Mouse (Mus musculus) midbrain, embryonic 13.5 days (tissue): ENCODE results near the gene Sgca. TPM values are rescaled to one million over a fixed set of nuclear protein-coding genes. Genes with fewer than 3 reads are reported as not detected.
A peak's percentile ranks its signal among the peaks of the same experiment; 100 is the strongest.

Experiments
- ATAC-seq: fragments of 200-750 bp; cut with Nextera tagmentation; 2 replicates; pipeline ENCODE4 v1.8.0; 2017; ENCODE audit warnings: mild to moderate bottlenecking, moderate TSS enrichment, moderate library complexity
- H3K27ac ChIP-seq: fragments of 300-500 bp; sonication (generic); 2 replicates; pipeline ENCODE4 v1.5.1; 2015; ENCODE audit warnings: inconsistent platforms, mild to moderate bottlenecking, moderate library complexity
- H3K27me3 ChIP-seq: fragments of 300-500 bp; sonication (generic); 2 replicates; pipeline ENCODE4 v1.6.1; 2015; ENCODE audit warnings: mild to moderate bottlenecking, inconsistent platforms
- H3K36me3 ChIP-seq: fragments of 300-500 bp; sonication (generic); 2 replicates; pipeline ENCODE4 v1.6.1; 2015; ENCODE audit warnings: mild to moderate bottlenecking, inconsistent platforms
- H3K4me1 ChIP-seq: fragments of 300-500 bp; sonication (generic); replicated peaks from 2 replicates; pipeline ENCODE4 v1.6.1; 2015; ENCODE audit warnings: inconsistent platforms
- H3K4me2 ChIP-seq: fragments of 300-500 bp; sonication (generic); replicated peaks from 2 replicates; pipeline ENCODE4 v1.6.1; 2015; ENCODE audit warnings: moderate library complexity, mild to moderate bottlenecking, inconsistent platforms
- H3K4me3 ChIP-seq: fragments of 300-500 bp; sonication (generic); replicated peaks from 2 replicates; pipeline ENCODE4 v1.5.1; 2015; ENCODE audit warnings: mild to moderate bottlenecking, inconsistent platforms
- H3K9ac ChIP-seq: fragments of 300-500 bp; sonication (generic); replicated peaks from 2 replicates; pipeline ENCODE4 v1.6.1; 2015; ENCODE audit warnings: mild to moderate bottlenecking, inconsistent platforms
- H3K9me3 ChIP-seq: fragments of 300-500 bp; sonication (generic); 2 replicates; pipeline ENCODE4 v1.6.1; 2016; ENCODE audit warnings: mild to moderate bottlenecking, inconsistent platforms
- WGBS: fragments of 180-500 bp; shearing (Covaris S2); methylation state at CpG from one replicate; pipeline ENCODE4 v1.1.7; 2015; 5-methylcytosine and 5-hydroxymethylcytosine counted together
- polyA plus RNA-seq: library from polyadenylated mRNA; unstranded; fragments of >200 nt; fragmentation: Nextera tagmentation; extraction: Ambion mirVana; gene quantifications from 2 replicates; pipeline ENCODE4 v1.2.1, GENCODE M21; 2015

The Sgca gene
- polyA plus RNA-seq, 1 experiment from 2014 or later = 0.17 TPM

DNA sequence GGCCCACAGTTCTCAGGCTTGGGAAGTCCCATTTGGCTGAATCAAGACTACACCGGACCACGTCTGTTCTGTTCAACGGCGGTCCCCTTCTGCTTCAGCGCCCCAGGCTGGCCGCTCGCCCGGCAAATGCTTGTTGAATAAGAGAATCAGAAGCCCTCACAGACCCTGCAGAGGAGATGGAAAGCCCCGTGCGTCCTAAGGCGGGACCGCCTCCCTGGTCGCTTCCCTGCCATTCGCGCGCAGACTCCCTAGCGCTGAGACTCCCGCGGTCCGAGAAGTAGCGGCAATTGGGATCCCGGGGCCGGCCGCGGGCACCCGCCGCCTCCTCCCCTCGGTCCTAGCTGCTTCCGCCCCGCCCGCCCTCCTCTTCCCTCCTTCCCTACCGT, 33.5 kb upstream of the Sgca start, which contains the start of gene Samd14:
Gene Samd14 (plus strand): TSS at position 251 of the 386 bp plus-strand sequence.
- Histone ChIP-seq H3K4me3 (peak within 1 kb of the TSS; percentile 77), H3K27ac (peak within 1 kb of the TSS; percentile 98), H3K9me3 (no peaks in the 10 kb centered on the region), H3K4me1 (peaks cover 75% of the 10 kb centered on the region), H3K36me3 (peaks cover 19% of the 10 kb centered on the region), H3K9ac (peak within 1 kb of the TSS; percentile 100), H3K4me2 (peak within 1 kb of the TSS; percentile 94), H3K27me3 (no peaks in the 10 kb centered on the region)
- WGBS = under 1% methylated on average over 18 of the region's 32 CpGs
- peak; percentile 69 for ATAC-seq

DNA sequence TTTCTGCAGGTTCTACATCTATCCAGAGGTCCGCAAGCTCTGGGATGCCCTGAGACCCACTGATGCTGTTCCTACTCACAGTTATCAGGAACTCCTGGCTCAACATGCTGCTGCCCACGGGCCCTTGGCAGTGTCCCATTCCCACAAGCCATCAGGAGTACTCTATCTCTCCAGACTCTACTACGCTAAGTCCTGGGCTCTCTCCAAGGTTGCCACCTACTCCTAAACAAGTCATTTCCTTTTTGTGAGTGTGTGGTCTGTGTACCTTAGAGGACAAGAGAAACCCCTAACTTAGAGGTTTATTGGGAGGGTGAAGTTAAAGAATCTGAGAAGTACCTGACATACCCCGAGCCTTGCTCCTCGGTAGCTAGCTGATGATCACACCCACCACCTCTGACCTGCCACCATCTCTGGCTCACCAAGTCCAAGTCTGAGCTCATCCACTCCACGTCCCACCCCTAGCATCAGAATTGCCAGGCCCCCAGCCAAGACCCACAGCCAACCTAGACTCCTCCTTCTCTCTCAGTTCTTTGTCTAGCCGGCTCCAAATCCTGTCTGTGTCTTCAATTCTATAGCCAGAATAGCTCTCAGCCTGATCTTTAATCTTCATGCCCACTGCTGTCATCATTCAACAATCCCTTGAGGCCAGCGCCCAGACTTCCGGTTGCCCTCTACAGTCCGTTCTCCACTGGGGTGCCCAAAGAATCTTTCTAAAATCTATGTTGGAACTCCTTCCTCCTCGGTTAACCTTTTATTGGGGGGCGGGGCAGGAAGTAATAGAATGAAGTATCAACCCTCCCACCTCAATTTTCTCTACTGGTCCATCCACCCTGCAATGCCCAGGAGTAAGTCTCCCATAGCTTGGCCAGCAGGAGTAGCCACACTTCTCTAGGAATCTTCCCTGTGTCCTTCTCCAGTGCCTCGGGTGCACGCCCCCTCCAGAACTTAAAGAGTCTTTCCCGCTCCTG, 32.8 kb upstream of the Sgca start:
- H3K4me1 ChIP-seq = peaks cover 75% of the 10 kb centered on the region
- peak overlapping the region; percentile 94 for H3K4me2 ChIP-seq
- H3K9me3 ChIP-seq = no peaks in the 10 kb centered on the region
- peaks cover 19% of the 10 kb centered on the region for H3K36me3 ChIP-seq
- peak overlapping the region; percentile 98 for H3K27ac ChIP-seq
- H3K4me3 ChIP-seq = peak overlapping the region; percentile 77
- ATAC-seq = no peak; the same call in 1 of the 2 replicates
- no peaks in the 10 kb centered on the region for H3K27me3 ChIP-seq
- peak overlapping the region; percentile 100 for H3K9ac ChIP-seq
- 32% methylated on average over 15 of the region's 15 CpGs for WGBS

DNA sequence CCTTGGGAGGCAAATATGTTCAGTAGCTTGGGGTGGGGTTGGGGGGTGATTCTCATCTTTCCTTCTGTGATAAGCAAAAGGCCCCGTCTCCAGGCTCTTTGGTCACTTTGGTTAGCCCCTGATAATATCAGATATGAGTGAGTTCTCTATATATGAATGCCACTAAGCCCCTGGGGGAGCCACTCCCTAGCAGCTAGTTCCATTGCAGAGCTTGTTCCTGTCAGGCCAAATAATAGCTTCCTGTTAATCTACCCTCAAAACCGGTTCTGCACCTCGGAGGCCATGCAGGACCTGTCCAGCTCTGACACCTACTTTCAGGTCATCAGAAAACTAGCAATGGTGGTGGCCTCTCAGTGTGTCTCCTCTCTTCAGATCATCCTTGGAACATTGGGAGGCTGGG, 31.3 kb upstream of the Sgca start:
- no peak for ATAC-seq
- peak overlapping the region; percentile 73 for H3K4me2 ChIP-seq
- H3K4me1 ChIP-seq = peaks cover 61% of the 10 kb centered on the region
- peak overlapping the region; percentile 81 for H3K27ac ChIP-seq
- H3K36me3 ChIP-seq = peaks cover 33% of the 10 kb centered on the region
- H3K27me3 ChIP-seq = no peaks in the 10 kb centered on the region
- WGBS = 80% methylated on average over 3 of the region's 3 CpGs
- peak overlapping the region; percentile 66; the same call in 1 of the 2 replicates for H3K9ac ChIP-seq
- no peak overlapping the region for H3K4me3 ChIP-seq
- no peaks in the 10 kb centered on the region for H3K9me3 ChIP-seq

DNA sequence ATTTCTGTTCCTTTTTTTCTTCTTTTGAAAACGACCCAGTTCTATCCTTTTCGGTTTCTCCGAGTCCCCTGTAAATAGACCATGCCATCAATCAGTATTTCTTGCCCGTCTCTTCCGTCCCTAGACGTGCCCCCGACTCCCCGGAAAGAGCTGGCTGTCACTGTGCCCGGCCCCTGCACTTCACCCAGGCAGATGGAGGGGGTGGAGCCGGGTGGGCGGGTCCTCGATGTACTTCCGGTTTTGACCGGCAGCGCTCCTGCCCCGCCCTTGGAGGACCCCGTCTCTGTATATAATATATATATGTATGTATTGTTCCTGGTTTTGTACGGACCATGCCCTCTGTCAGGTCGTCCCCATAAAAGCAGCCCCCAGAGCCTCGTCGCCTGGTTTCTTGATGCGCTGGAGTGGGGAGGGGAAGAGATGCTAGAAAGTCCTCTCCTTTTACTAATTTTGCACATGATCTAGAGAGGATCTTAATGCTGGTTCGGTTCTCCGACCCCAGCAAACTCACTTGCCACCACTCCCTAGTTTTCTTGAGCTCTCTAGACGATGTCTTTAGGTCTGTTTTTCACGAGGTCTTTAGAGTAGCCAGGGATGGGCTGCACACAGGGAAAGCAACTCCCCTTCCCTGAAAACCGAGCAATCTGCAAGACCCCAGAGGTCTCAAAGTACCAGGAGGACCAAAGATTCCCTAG, 30.5 kb upstream of the Sgca start:
- peaks cover 41% of the 10 kb centered on the region for H3K36me3 ChIP-seq
- no peaks in the 10 kb centered on the region for H3K9me3 ChIP-seq
- 2% methylated on average over 27 of the region's 27 CpGs for WGBS
- ATAC-seq = peak; percentile 69
- peaks cover 55% of the 10 kb centered on the region for H3K4me1 ChIP-seq
- H3K9ac ChIP-seq = peak overlapping the region; percentile 66
- H3K27ac ChIP-seq = peak overlapping the region; percentile 81
- peak overlapping the region; percentile 39 for H3K4me3 ChIP-seq
- peak overlapping the region; percentile 73 for H3K4me2 ChIP-seq
- no peaks in the 10 kb centered on the region for H3K27me3 ChIP-seq

DNA sequence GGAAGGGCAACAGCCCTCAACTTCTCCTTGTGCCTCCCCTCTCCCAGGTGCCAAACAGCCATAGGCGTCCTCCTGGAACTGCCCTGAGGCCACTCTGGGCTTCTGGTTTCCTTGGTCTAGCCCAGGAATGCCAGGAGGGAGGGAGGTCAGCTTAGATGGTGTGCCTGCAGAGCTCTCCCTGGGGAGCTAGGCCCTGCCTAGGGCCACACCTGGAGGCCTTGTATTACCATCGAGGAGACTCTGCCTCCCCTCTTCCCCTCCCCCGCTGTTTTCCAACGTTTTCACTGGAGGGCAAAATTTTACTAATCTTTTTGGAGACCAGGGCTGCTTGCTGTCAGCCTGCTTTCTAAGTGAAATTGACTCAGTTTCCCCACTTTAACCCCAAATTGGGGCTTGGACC, 29.9 kb upstream of the Sgca start:
- peak overlapping the region; percentile 81 for H3K27ac ChIP-seq
- 28% methylated on average over 4 of the region's 4 CpGs for WGBS
- peak overlapping the region; percentile 73 for H3K4me2 ChIP-seq
- no peaks in the 10 kb centered on the region for H3K9me3 ChIP-seq
- H3K9ac ChIP-seq = peak overlapping the region; percentile 66
- peak overlapping the region; percentile 39 for H3K4me3 ChIP-seq
- ATAC-seq = no peak
- H3K27me3 ChIP-seq = no peaks in the 10 kb centered on the region
- H3K4me1 ChIP-seq = peaks cover 56% of the 10 kb centered on the region
- H3K36me3 ChIP-seq = peaks cover 45% of the 10 kb centered on the region

DNA sequence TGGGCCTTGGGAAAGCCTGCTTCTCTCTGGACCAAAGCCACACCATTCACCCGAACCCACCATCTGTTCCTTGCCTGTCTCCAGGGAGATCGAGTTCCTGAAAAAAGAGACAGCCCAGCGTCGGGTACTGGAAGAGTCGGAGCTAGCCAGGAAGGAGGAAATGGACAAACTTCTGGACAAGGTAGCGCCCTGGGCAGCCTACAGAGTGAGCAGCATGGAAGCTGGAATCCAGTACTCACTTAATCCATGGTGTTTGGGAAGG, 28.7 kb upstream of the Sgca start:
- Histone ChIP-seq H3K9ac (no peak overlapping the region), H3K4me1 (peaks cover 65% of the 10 kb centered on the region), H3K4me2 (no peak overlapping the region), H3K36me3 (peaks cover 54% of the 10 kb centered on the region), H3K9me3 (no peaks in the 10 kb centered on the region), H3K27ac (0 out of 2 replicates have a peak overlapping the region, but pooled peaks have one; percentile 40), H3K27me3 (no peaks in the 10 kb centered on the region), H3K4me3 (no peak overlapping the region)
- WGBS = 60% methylated on average over 6 of the region's 6 CpGs
- ATAC-seq = no peak

DNA sequence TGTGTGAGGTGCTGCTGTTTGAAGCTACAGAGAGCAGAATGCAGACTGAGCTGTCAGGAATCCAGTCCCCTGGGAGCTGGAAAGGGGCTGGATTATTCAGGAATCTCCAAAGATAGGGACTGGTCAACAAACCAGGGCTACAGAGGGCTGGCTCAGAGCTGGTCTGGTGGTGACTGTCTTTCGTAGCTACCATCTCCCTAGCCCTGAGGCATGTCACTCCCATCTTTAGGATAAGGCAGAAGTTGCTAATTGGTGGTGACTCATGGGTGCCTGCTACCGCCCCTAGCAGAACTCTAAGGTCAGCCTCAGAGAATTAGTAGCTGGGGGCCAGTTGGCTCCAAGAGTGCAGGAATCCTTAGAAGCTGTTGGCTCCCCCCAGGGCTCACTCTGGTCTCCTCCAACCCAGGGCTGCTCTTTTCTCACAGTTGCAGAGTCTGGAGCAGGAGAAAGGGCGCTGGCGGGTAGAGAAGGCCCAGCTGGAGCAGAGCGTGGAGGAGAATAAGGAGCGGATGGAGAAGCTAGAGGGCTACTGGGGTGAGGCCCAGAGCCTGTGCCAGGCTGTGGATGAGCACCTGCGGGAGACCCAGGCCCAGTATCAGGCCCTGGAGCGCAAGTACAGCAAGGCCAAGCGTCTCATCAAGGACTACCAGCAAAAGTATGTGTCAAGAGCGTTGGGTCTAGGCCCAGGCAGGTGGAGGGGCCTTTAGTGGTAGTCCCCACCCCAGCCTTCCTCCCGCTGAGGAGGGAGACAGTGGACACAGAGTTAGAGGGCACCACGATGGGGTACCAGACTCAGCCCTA, 28.2 kb upstream of the Sgca start:
- H3K27ac ChIP-seq = 0 out of 2 replicates have a peak overlapping the region, but pooled peaks have one; percentile 40
- 0 out of 2 replicates have a peak overlapping the region, but pooled peaks have one; percentile 23 for H3K9ac ChIP-seq

DNA sequence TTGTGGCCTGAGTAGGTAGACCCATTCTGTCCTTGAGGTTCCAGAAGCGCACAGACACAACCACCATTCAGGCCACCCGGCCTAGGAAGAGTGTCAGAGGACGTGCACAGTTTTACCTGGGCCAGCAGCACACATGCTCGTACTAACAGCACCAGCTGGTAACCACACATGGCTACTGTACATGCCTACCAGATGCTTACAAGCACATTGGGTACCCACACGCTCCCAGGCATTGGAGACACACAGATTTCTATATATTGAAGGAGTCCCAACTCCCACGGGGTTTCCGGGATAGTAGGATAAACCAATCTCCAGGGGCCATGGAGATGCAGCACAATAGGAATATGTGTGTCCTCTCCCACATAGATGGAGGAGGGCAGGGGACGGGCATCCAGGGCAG, 26.6 kb upstream of the Sgca start:
- WGBS = 93% methylated on average over 8 of the region's 8 CpGs
- H3K36me3 ChIP-seq = peaks cover 76% of the 10 kb centered on the region
- no peaks in the 10 kb centered on the region for H3K27me3 ChIP-seq
- ATAC-seq = no peak
- H3K4me1 ChIP-seq = peaks cover 62% of the 10 kb centered on the region
- H3K27ac ChIP-seq = no peak overlapping the region
- no peak overlapping the region for H3K4me3 ChIP-seq
- no peaks in the 10 kb centered on the region for H3K9me3 ChIP-seq
- H3K4me2 ChIP-seq = no peak overlapping the region
- no peak overlapping the region for H3K9ac ChIP-seq

More for the DNA sequence above, 28.2 kb upstream of the Sgca start:
- H3K9me3 ChIP-seq = no peaks in the 10 kb centered on the region
- H3K4me3 ChIP-seq = no peak overlapping the region
- no peak for ATAC-seq
- peaks cover 60% of the 10 kb centered on the region for H3K36me3 ChIP-seq
- H3K4me2 ChIP-seq = no peak overlapping the region
- 85% methylated on average over 12 of the region's 12 CpGs for WGBS
- H3K27me3 ChIP-seq = no peaks in the 10 kb centered on the region
- peaks cover 66% of the 10 kb centered on the region for H3K4me1 ChIP-seq

DNA sequence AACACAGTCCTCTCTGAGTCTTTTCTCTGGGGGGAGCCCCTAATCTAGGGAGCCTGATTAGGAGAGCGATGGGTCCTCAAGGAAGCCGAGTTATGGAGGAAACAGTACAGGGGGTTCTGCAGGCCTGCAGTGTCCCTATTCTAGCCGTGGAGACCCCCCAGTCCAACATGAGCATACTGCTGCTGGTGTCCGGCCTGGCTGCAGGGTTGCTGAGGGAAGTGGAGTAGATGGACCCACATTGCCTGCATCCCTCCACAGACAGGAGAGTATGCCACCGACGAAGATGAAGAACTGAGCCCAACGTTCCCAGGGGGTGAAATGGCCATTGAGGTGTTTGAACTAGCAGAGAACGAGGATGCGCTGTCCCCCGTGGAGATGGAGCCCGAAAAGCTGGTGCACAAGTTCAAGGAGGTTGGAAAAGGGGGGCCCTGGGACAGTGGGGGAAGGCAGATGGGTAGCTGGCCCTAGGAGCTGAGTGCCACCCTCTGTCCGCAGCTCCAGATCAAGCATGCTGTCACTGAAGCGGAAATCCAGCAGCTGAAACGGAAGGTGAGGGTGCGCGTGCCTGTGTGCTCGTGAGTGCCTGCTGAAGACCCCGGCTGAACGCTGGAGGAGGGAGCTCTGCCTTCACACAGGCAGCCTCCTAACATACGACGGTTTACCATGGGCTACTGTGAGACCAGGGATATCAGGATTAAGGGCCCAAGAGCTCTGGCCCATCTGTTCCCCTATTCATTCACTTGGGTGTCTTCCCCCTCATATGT, 25.6 kb upstream of the Sgca start:
- Histone ChIP-seq H3K9me3 (no peaks in the 10 kb centered on the region), H3K27ac (no peak overlapping the region), H3K36me3 (peaks cover 85% of the 10 kb centered on the region), H3K4me2 (no peak overlapping the region), H3K27me3 (no peaks in the 10 kb centered on the region), H3K4me1 (peaks cover 63% of the 10 kb centered on the region), H3K4me3 (no peak overlapping the region), H3K9ac (no peak overlapping the region)
- 88% methylated on average over 21 of the region's 21 CpGs for WGBS
- no peak for ATAC-seq

DNA sequence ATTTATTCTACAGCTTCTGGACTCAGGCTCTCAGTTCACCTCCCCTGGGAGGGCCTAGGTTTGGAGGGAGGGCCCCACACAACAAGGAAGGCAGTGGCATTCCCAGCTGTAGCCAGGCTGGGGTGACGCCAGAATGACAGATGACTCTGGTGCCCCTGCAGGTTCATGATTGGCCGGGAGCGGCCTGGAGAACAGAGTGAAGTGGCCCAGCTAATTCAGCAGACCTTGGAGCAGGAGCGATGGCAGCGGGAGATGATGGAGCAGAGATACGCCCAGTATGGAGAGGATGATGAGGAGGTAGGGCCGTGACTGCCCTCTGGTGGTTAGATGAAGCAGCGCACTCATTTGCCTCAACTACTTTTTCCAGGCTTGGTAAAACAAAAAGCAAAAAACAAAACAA, 24.9 kb upstream of the Sgca start:
- Histone ChIP-seq H3K4me1 (peaks cover 64% of the 10 kb centered on the region), H3K4me2 (peak overlapping the region; percentile 22), H3K27me3 (no peaks in the 10 kb centered on the region), H3K9ac (no peak overlapping the region), H3K36me3 (peaks cover 92% of the 10 kb centered on the region), H3K4me3 (no peak overlapping the region), H3K27ac (peak overlapping the region; percentile 87), H3K9me3 (no peaks in the 10 kb centered on the region)
- ATAC-seq = peak; percentile 74
- 2% methylated on average over 8 of the region's 8 CpGs for WGBS

DNA sequence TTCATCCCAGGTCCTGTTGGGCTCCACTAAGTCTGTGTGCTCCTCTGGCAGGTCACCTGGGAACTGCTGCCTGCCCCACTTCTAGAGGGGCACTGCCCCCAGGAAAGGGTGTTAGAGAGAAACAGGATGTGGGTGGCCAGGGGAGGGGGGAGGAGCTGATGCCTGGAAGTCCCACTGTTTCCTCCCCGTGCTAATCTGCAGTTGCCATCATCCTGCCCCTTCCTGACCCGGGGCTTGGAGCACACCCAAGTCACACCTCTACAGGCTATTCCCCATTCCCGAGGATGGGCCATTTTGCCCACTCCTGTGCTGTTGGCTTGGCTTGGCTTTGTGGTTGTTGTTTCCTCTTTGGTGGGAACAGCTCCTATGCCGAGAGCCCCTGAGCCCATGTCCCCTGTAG, 24.4 kb upstream of the Sgca start:
- no peak overlapping the region for H3K4me3 ChIP-seq
- no peaks in the 10 kb centered on the region for H3K27me3 ChIP-seq
- H3K4me2 ChIP-seq = peak overlapping the region; percentile 22; the same call in 1 of the 2 replicates
- peak overlapping the region; percentile 54 for H3K9ac ChIP-seq
- no peak; the same call in 1 of the 2 replicates for ATAC-seq
- H3K9me3 ChIP-seq = no peaks in the 10 kb centered on the region
- peaks cover 95% of the 10 kb centered on the region for H3K36me3 ChIP-seq
- 51% methylated on average over 4 of the region's 4 CpGs for WGBS
- H3K4me1 ChIP-seq = peaks cover 64% of the 10 kb centered on the region
- H3K27ac ChIP-seq = peak overlapping the region; percentile 87
